Mouse (Mus musculus) CD4-positive, CD25-positive, alpha-beta regulatory T cell, adult 2 months (primary cell): ENCODE data around the gene Gm7029.

ENCODE experiments used
- DNase-seq: peaks from one replicate; pipeline ENCODE4 v3.0.0-alpha.2; 2012; ENCODE audit warnings: low read depth, low spot score

Gene Gm7029

DNA sequence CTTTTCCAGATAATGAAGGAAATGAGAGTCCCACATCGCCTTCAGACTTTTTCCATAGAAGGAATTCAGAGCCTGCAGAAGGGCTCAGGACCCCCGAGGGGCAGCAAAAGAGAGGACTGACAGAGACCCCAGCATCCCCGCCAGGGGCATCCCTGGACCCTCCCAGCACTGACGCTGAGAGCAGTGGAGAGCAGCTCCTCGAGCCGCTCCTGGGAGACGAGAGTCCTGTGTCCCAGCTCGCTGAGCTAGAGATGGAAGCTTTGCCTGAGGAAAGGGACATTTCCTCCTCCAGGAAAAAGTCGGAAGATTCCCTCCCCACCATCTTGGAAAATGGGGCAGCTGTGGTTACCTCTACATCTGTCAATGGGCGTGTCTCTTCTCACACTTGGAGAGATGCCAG is 39.6 kb downstream of the Gm7029 start:
- DNase-seq: no peak

DNA sequence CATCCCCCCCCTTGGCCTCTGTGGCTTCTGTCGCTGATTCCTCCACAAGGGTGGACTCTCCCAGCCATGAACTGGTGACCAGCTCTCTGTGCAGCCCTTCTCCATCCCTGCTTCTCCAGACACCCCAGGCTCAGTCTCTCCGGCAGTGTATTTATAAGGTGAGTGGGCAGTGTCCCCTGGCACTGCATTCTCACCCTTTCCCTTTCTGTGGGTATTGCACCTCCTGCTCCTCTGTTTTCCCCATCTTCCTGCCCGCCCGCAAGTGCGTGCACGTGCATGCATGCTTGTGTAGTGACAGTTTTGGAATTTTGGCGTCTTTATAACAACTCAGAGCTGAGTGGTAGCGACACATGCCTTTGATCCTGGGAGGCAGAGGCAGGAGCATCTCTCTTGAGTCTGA is 40.3 kb downstream of the Gm7029 start:
- no peak for DNase-seq

DNA sequence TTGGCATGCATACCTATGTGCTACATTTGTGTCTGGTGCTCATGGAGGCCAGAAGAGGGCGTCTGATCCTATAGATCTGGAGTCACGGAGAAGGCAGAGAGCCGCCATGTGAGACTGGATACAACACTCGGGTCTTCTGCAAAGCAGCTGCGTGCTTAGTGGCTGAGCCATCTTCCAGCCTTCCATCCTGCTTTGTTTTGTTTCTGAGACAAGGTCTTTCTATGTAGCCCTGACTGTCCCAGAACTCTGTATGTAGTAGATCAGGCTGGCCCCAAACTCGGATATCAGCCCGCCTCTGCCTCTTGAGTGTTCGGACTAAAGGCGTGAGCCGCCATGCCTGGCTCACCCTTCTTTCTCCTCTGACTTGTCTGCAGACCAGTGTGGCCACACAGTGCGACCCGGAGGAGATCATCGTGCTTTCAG is 41.3 kb downstream of the Gm7029 start:
- DNase-seq: no peak

DNA sequence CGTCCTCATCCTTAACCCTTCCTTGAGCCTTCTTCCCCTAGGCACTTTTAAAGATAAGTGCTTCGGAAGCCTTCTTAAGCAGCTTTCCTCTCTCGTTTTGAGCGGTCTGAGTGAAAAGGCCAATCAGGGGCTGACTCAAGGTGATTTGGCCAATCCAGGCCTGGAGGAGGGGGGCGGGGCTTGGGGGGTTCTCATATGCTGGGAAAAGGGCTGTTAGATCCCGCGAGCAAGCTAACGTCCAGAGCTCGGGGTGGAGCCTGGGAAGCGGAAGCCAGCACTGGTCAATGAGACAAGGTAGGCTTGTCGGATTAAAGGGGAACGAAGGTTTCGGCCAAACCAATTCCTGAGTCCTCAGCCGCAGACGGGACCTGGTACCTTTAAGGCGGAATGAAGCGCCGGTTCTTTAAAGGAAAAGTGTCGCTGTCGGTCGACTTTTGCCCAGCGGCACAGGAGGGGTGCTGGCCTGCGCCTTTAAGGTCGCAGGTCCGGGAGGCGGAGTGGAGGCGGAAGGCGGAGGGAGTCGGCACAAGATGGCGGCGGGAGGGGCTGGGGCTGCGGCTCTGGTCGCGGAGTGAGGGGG is 42.1 kb downstream of the Gm7029 start, which contains the start of the genes Tapbp and Zbtb22:
Tapbp (plus strand) TSS at position 229 of the 580 bp plus-strand sequence.
Zbtb22 (plus strand) TSS at position 234 of the 580 bp plus-strand sequence.
- DNase-seq: peak; percentile 96

DNA sequence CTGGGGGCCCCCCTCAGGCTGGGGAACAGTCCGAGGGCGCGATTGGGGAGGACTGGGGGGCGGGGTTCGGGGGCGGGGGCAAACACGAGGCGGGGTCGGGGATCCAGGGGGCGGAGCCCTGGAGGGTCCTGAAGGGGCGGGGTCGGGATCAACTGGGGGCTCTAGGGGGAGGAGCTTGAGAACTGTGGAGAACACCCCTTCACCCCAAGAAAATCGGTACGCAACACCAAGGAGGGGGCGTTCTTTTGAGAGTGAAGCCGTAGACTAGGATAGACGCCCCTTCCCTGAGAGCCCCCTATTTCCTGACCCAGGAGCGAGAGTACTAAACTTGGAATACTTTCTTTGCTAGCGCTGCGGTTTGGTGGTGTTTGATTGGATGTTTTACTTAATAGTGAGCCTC is 42.7 kb downstream of the Gm7029 start:
- no peak for DNase-seq

DNA sequence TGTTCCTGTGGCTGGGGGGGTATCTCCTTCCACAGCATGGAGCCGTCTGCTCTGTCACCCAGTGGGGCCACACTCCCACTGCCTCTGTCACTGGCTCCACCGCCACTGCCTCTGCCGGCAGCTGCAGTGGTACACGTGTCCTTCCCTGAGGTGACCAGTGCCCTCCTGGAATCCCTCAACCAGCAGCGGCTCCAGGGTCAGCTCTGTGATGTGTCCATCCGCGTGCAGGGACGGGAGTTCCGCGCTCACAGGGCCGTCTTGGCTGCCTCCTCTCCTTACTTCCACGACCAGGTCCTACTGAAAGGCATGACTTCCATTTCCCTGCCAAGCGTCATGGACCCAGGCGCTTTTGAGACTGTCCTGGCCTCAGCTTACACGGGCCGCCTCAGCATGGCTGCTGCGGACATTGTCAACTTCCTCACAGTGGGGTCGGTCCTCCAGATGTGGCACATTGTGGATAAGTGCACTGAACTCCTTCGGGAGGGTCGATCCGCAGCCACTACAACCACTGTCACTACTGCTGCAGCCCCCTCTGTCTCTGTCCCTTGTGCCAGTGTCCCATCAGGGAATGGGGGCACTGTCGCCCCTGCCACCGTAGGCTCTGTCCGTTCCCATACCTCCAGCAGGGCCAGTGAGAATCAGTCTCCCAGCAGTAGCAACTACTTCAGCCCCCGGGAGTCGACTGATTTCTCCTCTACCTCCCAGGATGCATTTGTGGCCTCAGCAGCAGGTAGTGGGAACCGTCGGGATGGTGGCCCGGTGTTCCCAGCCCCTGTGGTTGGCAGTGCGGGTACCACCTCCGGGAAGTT is 43.4 kb downstream of the Gm7029 start:
- DNase-seq: no peak

DNA sequence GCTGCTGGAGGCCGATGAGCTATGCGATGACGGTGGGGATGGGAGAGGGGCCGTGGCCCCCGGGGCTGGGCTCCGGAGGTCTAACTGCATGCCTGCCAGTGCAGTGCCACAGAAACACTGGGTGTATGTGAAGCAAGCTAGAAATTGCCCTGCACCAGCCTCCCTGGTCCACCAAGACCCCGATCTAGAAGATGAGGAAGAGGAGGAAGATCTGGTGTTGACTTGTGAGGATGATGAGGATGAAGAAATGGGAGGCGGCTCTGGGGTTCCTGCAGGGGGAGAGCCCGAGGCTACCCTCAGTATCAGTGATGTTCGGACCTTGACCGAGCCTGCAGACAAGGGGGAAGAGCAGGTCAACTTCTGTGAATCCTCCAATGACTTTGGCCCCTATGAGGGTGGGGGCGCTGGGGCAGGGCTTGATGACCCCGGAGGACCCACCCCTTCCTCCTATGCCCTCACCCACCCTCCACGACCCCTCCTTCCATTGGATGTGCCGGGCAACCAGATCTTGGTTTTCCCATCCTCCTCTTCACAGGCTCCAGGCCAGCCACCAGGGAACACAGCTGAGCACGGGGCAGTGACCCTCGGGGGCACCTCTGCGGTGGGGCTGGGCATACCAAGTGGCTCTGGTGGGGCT is 44.1 kb downstream of the Gm7029 start:
- DNase-seq: no peak

DNA sequence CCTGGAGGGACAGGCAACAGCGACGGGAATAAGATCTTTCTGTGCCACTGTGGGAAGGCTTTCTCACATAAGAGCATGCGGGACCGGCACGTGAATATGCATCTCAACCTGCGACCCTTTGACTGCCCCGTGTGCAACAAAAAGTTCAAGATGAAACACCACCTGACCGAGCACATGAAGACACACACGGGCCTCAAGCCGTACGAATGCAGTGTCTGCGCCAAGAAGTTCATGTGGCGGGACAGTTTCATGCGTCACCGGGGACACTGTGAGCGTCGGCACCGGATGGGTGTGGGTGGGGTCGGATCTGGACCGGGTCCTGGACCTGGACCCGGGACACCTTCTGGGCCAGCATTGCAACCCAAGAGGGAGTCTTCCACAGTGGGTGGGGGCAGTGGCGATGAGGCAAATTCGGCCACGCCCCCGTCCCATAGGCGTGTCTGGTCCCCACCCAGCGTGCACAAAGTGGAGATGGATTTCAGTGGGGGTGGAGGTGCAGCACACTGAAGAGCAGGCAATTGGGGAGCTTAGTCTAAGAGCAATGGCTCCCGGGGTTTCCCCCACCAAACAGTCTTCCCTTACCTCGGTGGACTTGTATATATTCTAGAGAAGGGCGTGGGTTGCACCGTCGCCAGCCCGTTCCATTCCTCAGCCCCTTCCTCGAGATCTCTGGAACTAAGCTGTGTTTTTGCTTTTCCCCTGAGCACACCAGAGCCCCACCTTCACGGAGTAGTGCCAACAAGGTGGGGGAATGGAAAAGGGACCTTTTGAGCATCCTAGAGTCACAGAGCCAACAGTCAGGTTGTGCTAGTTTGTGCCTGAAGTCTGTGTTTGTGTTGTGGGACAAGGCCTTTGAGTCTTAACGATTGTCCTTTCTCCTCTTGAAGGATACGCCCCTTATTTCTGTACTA is 44.9 kb downstream of the Gm7029 start:
- DNase-seq: peak; percentile 71

DNA sequence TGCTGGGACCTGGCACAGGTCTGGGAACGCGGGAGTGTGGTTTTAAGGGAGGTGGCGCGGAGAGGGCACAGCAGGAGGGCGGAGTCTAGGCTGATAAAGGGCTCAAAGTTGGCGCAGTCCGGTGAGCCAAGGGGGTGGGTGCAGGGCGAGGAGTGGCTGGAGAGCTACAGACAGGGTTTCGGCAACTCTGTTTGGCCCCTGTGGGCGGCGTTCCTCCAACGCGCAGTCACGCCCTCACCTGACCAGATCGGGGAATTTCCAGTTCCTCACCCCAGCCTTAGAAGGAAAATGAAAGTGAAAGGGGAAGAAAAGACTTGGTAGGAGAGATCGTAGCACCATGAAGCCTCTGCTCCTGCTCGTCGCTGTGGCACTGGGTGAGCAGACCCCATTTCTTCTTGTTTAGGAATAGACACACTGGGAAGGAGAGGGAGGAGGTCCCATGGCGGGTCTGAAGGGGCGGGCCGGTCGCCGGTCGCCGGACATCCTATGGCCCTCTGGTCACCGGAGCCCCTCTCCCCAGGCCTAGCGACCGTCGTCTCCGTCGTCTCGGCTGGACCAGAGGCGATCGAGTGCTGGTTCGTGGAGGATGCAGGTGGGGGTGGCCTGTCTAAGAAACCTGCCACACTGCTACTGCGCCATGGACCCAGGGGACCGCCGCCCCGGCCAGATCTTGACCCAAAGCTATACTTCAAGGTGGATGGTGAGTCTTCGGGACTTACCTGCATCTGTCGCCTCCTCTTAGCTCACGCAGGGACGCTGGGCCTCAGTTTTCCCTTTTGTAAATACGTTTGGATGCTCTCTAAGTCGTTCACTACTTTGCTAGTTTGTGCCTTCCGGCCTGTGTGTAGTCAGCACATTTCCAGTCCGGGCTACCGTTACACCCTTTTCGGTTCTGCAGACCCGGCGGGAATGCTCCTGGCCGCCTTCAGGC is 46.0 kb downstream of the Gm7029 start:
- peak; percentile 91 for DNase-seq

DNA sequence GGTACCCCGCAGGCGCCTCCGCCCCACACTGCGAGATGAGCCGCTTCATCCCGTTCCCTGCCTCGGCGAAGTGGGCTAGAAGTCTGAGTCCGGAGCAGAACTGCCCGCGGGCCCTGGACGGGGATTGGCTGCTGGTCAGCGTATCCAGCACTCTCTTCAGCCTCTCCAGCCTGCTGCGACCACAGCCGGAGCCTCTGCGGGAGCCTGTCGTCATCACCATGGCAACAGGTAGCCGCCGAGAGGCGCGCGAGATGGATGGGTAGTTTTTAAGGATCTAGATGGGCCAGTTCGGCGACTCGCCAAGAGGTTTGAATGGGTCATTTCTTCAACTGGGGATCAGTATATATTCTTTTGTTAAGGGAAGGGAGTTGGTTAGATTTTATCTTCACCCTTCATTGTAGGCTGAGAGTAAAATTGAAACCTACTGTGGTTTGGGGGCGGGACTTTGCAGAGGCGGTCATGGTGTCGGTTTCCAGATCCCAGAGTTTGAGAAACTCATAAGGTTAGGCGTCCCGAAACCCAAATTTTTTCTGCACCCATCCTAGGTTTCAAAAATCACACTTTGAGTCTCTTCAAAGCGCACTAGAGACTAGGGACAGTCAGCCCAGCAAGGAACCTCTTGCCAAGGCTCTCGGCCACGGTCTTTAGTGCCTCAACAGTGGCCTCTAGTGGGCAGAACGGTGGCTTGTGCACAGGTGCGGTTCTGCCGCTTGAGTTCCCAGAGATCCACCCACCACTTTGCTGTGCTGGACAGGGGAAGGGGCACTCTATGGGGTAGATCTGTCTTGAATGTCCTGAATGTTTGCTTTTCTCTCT is 46.9 kb downstream of the Gm7029 start:
- DNase-seq: peak; percentile 92

DNA sequence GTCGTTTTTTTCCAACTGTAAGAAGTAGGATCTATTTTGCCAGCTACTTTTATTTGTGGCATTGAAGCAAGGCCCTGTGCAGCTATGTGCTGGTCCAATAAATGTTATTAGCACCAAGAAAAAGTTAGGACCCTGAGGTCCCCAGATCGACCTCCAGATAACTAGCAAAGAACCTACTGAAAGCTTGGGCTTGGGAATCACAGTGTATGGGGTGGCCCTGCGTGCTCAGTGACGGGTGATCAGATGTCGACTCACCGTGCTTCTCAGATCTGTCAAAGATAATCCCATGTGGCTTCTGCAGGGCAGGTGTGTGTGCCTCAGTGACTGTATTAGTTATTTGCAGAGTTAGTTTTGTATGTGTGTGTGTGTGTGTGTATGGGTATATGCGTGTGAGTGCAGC is 47.7 kb downstream of the Gm7029 start:
- DNase-seq: no peak
